Mouse (Mus musculus) frontal cortex, postnatal 25 days (tissue): ENCODE results near the gene Runx2.

Experiments used
- DNase-seq, 2 experiments: peaks; one replicate each; pipeline ENCODE4 v3.0.0; 2022; ENCODE audit warnings: low spot score in 2 of 2

Gene Runx2

GRCm38 (mm10) chr17:44662080-44662706, 152.4 kb downstream of the Runx2 start:
- DNase-seq = no peak

GRCm38 (mm10) chr17:44660121-44660806, 154.3 kb downstream of the Runx2 start:
- DNase-seq = no peak

GRCm38 (mm10) chr17:44654503-44654902, 160.1 kb downstream of the Runx2 start:
- no peak for DNase-seq

GRCm38 (mm10) chr17:44653081-44653480, 161.5 kb downstream of the Runx2 start:
- DNase-seq = no peak

GRCm38 (mm10) chr17:44652054-44652453, 162.5 kb downstream of the Runx2 start:
- DNase-seq = no peak

GRCm38 (mm10) chr17:44651613-44652012, 163.0 kb downstream of the Runx2 start:
- no peak for DNase-seq

- DNase-seq = no peak
Observed at GRCm38 (mm10) chr17:44650431-44650830, 164.2 kb downstream of the Runx2 start.

GRCm38 (mm10) chr17:44649056-44649455, 165.5 kb downstream of the Runx2 start:
- no peak for DNase-seq

GRCm38 (mm10) chr17:44647916-44648315, 166.7 kb downstream of the Runx2 start:
- no peak for DNase-seq

- DNase-seq = no peak
Observed at GRCm38 (mm10) chr17:44645146-44645545, 169.5 kb downstream of the Runx2 start.

- no peak for DNase-seq
Observed at GRCm38 (mm10) chr17:44643260-44643659, 171.3 kb downstream of the Runx2 start.

GRCm38 (mm10) chr17:44642126-44642525, 172.5 kb downstream of the Runx2 start:
- no peak for DNase-seq

- no peak for DNase-seq
Observed at GRCm38 (mm10) chr17:44640910-44641309, 173.7 kb downstream of the Runx2 start.

GRCm38 (mm10) chr17:44639446-44639845, 175.2 kb downstream of the Runx2 start:
- no peak for DNase-seq

GRCm38 (mm10) chr17:44637181-44637880, 177.3 kb downstream of the Runx2 start:
- no peak for DNase-seq

GRCm38 (mm10) chr17:44634486-44634885, 180.1 kb downstream of the Runx2 start:
- no peak for DNase-seq

- DNase-seq = no peak
Observed at GRCm38 (mm10) chr17:44633607-44634415, 180.8 kb downstream of the Runx2 start.

GRCm38 (mm10) chr17:44632941-44633340, 181.7 kb downstream of the Runx2 start:
- DNase-seq = no peak

GRCm38 (mm10) chr17:44632292-44632691, 182.3 kb downstream of the Runx2 start:
- DNase-seq = no peak

- no peak for DNase-seq
Observed at GRCm38 (mm10) chr17:44631577-44631976, 183.0 kb downstream of the Runx2 start.

GRCm38 (mm10) chr17:44627317-44627716, 187.3 kb downstream of the Runx2 start:
- DNase-seq = no peak

- no peak for DNase-seq
Observed at GRCm38 (mm10) chr17:44623707-44624106, 190.9 kb downstream of the Runx2 start.
